Mouse (Mus musculus) limb, embryonic 14.5 days (tissue): ENCODE results near the gene Jpt2. TPM values are rescaled to one million over a fixed set of nuclear protein-coding genes. Genes with fewer than 3 reads are reported as not detected.

Source experiments
- ATAC-seq: fragments of 200-750 bp; cut with Nextera tagmentation; 2 replicates; pipeline ENCODE4 v1.8.0; 2017; ENCODE audit warnings: low read depth, moderate number of reproducible peaks, moderate TSS enrichment; ENCODE audit not compliant: low FRiP score
- DNase-seq: peaks from one replicate; pipeline ENCODE4 v3.0.0-alpha.2; 2015; ENCODE audit warnings: low spot score
- H3K27ac ChIP-seq: fragments of 300-500 bp; sonication (generic); replicated peaks from 2 replicates; pipeline ENCODE4 v1.5.1; 2014; ENCODE audit warnings: low read depth, mild to moderate bottlenecking, low read length, moderate library complexity, mixed read lengths
- H3K27me3 ChIP-seq: fragments of 300-500 bp; sonication (generic); 2 replicates; pipeline ENCODE4 v1.6.1; 2014; ENCODE audit warnings: low read length, mixed read lengths; ENCODE audit not compliant: control insufficient read depth, insufficient read depth
- H3K36me3 ChIP-seq: fragments of 300-500 bp; sonication (generic); 2 replicates; pipeline ENCODE4 v1.6.1; 2014; ENCODE audit warnings: mild to moderate bottlenecking, low read length, moderate library complexity, mixed read lengths; ENCODE audit not compliant: control insufficient read depth, insufficient read depth
- H3K4me1 ChIP-seq: fragments of 300-500 bp; sonication (generic); 2 replicates; pipeline ENCODE4 v1.6.1; 2014; ENCODE audit warnings: antibody characterized with exemption, low read length, mixed read lengths; ENCODE audit not compliant: control insufficient read depth, insufficient read depth
- H3K4me2 ChIP-seq: fragments of 300-500 bp; sonication (generic); replicated peaks from 2 replicates; pipeline ENCODE4 v1.6.1; 2014; ENCODE audit warnings: low read depth, mild to moderate bottlenecking, low read length, moderate library complexity; ENCODE audit not compliant: severe bottlenecking
- H3K4me3 ChIP-seq: fragments of 300-500 bp; sonication (generic); replicated peaks from 2 replicates; pipeline ENCODE4 v1.5.1; 2014; ENCODE audit warnings: low read length
- H3K9ac ChIP-seq: fragments of 300-500 bp; sonication (generic); 2 replicates; pipeline ENCODE4 v1.6.1; 2014; ENCODE audit warnings: mild to moderate bottlenecking, low read depth, low read length, moderate library complexity; ENCODE audit not compliant: severe bottlenecking
- H3K9me3 ChIP-seq: fragments of 300-500 bp; sonication (generic); 2 replicates; pipeline ENCODE4 v1.6.1; 2016; ENCODE audit warnings: low read length; ENCODE audit not compliant: control insufficient read depth
- POLR2A ChIP-seq: fragments of 200-500 bp; IDR thresholded peaks from 2 replicates; pipeline ENCODE4 v1.8.0; 2012; ENCODE audit warnings: inconsistent platforms, mild to moderate bottlenecking, moderate library complexity, borderline replicate concordance; ENCODE audit not compliant: insufficient read depth, insufficient read length; ENCODE audit errors: extremely low read depth
- WGBS: fragments of 180-500 bp; shearing (Covaris S2); extraction: QIAGEN DNeasy Blood & Tissue Kit; methylation state at CpG from one replicate; pipeline ENCODE4 v1.1.7; 2014; 5-methylcytosine and 5-hydroxymethylcytosine counted together
- polyA plus RNA-seq, 2 experiments: library from polyadenylated mRNA; depleted of rRNA in 1 of 2; stranded (reverse) in 1 of 2; unstranded in 1 of 2; fragments of >200 nt; fragmentation: Nextera tagmentation in 1 of 2; extraction: Ambion mirVana in 1 of 2; gene quantifications; 2 replicates each; pipeline versions ENCODE4 v1.2.1 to v1.2.3; 2012 to 2014

Jpt2 gene
- polyA plus RNA-seq, 2 experiments, result 89.6 to 98.7 TPM

GRCm38 (mm10) chr17:24895571-24896240 lies 64.8 kb downstream of the Jpt2 start:
- peaks cover 22% of the 10 kb centered on the region for H3K4me1 ChIP-seq
- no peaks in the 10 kb centered on the region for H3K9me3 ChIP-seq
- peak overlapping the region; percentile 98 for H3K4me2 ChIP-seq
- no peak for TF ChIP-seq POLR2A
- no peak for DNase-seq
- peaks cover 72% of the 10 kb centered on the region for H3K36me3 ChIP-seq
- no peak for ATAC-seq
- H3K27ac ChIP-seq, result peak overlapping the region; percentile 68
- H3K4me3 ChIP-seq, result peak overlapping the region; percentile 70
- peak overlapping the region; percentile 86 for H3K9ac ChIP-seq
- 13% methylated on average over 23 of the region's 23 CpGs for WGBS
- no peaks in the 10 kb centered on the region for H3K27me3 ChIP-seq

- peak within 1 kb of the TSS; percentile 70 for H3K4me3 ChIP-seq
- DNase-seq (peak; percentile 83), ATAC-seq (peak; percentile 79)
- no peaks in the 10 kb centered on the region for H3K27me3 ChIP-seq
- peak within 1 kb of the TSS; percentile 68 for H3K27ac ChIP-seq
- peaks cover 22% of the 10 kb centered on the region for H3K4me1 ChIP-seq
- no peaks in the 10 kb centered on the region for H3K9me3 ChIP-seq
- under 1% methylated on average over 52 of the region's 62 CpGs for WGBS
- peak within 1 kb of the TSS; percentile 86 for H3K9ac ChIP-seq
- H3K4me2 ChIP-seq, result peak within 1 kb of the TSS; percentile 98
- peaks cover 72% of the 10 kb centered on the region for H3K36me3 ChIP-seq
- no peak for TF ChIP-seq POLR2A
These were observed 65.4 kb downstream of the Jpt2 start, which contains the start of the genes Eme2 and Mrps34 for GRCm38 (mm10) chr17:24894995-24895547. Gene Eme2, minus strand, starts transcription at chr17:24895087. Gene Mrps34, plus strand, starts transcription at chr17:24895116.

- Histone ChIP-seq H3K9me3 (no peaks in the 10 kb centered on the region), H3K27ac (peak overlapping the region; percentile 68), H3K4me1 (peaks cover 22% of the 10 kb centered on the region), H3K4me2 (peak overlapping the region; percentile 98), H3K36me3 (peaks cover 71% of the 10 kb centered on the region), H3K9ac (peak overlapping the region; percentile 86), H3K4me3 (peak overlapping the region; percentile 70), H3K27me3 (no peaks in the 10 kb centered on the region)
- DNase-seq (no peak), ATAC-seq (no peak)
- WGBS, result 12% methylated on average over 31 of the region's 31 CpGs
- no peak for TF ChIP-seq POLR2A
These were observed 66.2 kb downstream of the Jpt2 start for GRCm38 (mm10) chr17:24894061-24894994.

- no peak overlapping the region for H3K27ac ChIP-seq
- peaks cover 22% of the 10 kb centered on the region for H3K4me1 ChIP-seq
- H3K9ac ChIP-seq, result no peak overlapping the region
- H3K27me3 ChIP-seq, result no peaks in the 10 kb centered on the region
- no peak overlapping the region for H3K4me2 ChIP-seq
- 95% methylated on average over 2 of the region's 2 CpGs for WGBS
- peaks cover 63% of the 10 kb centered on the region for H3K36me3 ChIP-seq
- no peak for ATAC-seq
- H3K4me3 ChIP-seq, result no peak overlapping the region
- no peaks in the 10 kb centered on the region for H3K9me3 ChIP-seq
- DNase-seq, result no peak
- TF ChIP-seq POLR2A, result no peak
These were observed 67.2 kb downstream of the Jpt2 start for GRCm38 (mm10) chr17:24893276-24893675.

GRCm38 (mm10) chr17:24892785-24893184 lies 67.7 kb downstream of the Jpt2 start:
- Histone ChIP-seq H3K4me1 (peaks cover 25% of the 10 kb centered on the region), H3K36me3 (peaks cover 58% of the 10 kb centered on the region), H3K27ac (no peak overlapping the region), H3K4me2 (no peak overlapping the region), H3K9ac (no peak overlapping the region), H3K9me3 (no peaks in the 10 kb centered on the region), H3K4me3 (no peak overlapping the region), H3K27me3 (no peaks in the 10 kb centered on the region)
- DNase-seq (no peak), ATAC-seq (no peak)
- 87% methylated on average over 12 of the region's 12 CpGs for WGBS
- no peak for TF ChIP-seq POLR2A
